Mouse (Mus musculus) lung, adult 2 months (tissue): Measurements from ENCODE around the gene Vps18.

Experiments used
- CTCF ChIP-seq: fragments of 200-500 bp; IDR thresholded peaks from 2 replicates; pipeline ENCODE4 v1.5.1; 2011; ENCODE audit warnings: mild to moderate bottlenecking, low read length, control low read depth; ENCODE audit not compliant: insufficient read depth
- POLR2A ChIP-seq: fragments of 200-500 bp; IDR thresholded peaks from 2 replicates; pipeline ENCODE4 v1.6.1; 2011; ENCODE audit warnings: low read depth, mild to moderate bottlenecking, control low read depth, low read length, borderline replicate concordance; ENCODE audit errors: extremely low read depth

GRCm38 (mm10) chr2:119311544-119311943, 23.0 kb downstream of the Vps18 start:
- TF ChIP-seq POLR2A (0 out of 2 replicates have a peak, but pooled peaks have one; percentile 12), CTCF (no peak)
